Mouse (Mus musculus): ENCODE results near the gene Lgi4. TPM values are rescaled to one million over a fixed set of nuclear protein-coding genes. Genes with fewer than 3 reads are reported as not detected.

Lgi4 gene
- not detected in 2 replicates for total RNA-seq (2017)

DNA sequence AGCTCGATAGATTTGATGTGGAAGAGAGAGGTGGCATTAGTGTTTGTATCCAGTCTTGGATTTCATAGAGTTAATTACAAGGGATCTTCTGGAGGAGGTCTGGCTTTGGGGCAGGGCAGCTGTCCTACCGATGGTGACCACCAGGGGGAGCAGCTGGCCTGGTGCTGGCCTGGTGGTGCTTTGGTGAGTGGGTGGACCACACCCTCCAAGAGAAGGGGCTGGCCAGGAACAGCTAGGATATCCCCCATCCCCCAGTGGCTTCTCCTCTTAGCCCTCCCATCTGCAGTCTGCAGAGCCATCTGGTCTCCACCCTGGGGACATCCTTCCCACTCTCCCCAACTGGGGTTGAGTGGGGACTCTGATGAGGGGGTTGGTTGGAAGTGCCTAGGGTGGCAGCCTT lies at the start of gene Lgi4:
Gene Lgi4, plus strand, starts transcription at position 235 of the 400 bp plus-strand sequence.
- peak; percentile 88 for ATAC-seq (replicated peaks; ENCODE audit: low read depth, poor library complexity, severe bottlenecking)

DNA sequence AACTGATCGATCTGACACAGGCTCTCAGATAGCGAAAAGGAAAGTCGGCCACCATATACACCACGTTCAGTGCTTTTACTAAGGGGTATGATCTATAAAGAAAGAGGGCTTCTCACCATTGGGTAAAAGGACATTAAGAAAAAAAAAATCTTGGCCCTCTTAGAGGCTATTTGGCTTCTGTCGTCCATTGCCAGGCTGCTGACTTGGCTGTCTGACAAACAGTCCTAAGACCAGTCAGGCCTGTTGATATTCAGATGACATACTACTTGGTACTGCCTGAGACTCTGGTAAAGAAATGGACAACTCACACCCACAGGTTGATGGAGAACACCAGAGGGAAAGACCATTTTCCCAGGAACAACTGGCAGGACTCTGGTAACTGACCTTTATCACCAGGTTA lies 46.2 kb upstream of the Lgi4 start:
- ATAC-seq (replicated peaks; ENCODE audit: low read depth, poor library complexity, severe bottlenecking), result no peak

DNA sequence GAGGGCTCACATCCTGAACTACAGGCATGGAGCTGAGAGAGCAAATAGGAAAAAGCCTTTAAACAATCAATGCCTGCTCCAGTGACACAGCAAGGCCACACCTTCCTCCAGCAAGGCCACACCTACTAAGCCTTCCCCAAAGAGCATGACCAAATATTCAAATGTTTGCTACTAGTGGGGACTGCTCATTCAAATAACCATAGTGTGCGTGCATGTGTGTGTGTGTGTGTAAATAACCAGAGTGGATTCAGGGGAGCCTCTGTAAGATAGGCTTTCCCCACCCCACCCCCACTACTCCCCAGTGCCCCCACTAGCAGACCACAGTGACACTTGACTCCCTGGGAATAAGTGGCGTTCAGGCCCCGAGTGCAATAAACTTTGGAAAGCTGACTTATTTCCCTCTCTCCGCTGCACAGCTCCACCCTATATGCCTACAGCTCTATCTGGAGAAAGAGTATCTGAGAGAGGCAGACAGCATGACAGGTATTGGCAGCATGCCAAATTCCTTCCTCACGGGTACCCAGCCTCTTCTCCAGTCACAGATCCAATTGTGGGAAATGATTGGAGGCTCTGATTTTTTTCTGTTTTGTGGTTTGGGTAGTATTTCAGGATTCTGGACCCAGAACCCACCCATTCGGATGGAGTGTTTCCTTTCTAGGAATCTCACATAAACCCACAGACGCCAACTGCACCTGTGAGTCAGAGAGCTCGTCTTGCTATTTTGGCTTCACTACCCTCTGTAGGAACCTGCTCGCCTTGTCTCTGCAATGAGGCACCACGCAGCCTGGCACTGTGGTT lies 41.8 kb upstream of the Lgi4 start:
- no peak for ATAC-seq (replicated peaks; ENCODE audit: low read depth, poor library complexity, severe bottlenecking)

DNA sequence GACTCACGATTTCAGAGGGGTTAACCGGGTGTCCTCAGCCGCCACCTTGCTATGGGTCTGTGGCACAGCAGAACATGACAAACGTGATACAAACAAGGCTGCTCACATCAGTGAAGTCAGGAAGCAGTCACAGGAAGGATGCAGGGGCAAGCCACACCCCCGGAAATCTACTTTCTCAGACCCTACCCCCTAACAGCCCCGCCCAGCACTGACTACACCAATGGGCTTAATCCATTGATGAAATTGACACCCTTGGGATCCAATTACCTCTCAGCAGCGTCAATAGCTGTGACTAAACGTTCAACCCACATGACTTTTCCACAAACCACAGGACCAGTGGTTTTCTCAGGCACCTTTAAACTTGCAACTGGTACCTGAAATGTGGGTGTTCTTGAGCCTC lies 30.5 kb upstream of the Lgi4 start:
- ATAC-seq (replicated peaks; ENCODE audit: low read depth, poor library complexity, severe bottlenecking), result no peak

DNA sequence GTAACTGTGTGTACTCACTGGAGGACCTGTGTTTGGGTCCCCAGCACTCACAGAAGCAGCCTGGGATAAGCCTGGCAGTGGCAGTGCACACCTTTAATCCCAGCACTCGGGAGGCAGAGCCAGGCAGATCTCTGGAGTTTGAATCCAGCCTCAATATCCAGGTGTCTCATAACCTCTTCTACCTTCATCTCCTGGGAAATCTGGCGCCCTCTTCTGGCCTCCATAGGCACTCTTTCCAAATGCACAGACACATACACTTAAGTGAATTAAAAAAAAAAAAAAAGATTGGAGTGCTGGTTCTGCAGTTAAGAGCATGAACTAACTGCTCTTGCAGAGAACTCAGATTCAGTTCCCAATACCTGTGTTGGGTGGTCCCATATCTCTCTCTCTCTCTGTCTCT lies 28.4 kb upstream of the Lgi4 start:
- ATAC-seq (replicated peaks; ENCODE audit: low read depth, poor library complexity, severe bottlenecking), result no peak

DNA sequence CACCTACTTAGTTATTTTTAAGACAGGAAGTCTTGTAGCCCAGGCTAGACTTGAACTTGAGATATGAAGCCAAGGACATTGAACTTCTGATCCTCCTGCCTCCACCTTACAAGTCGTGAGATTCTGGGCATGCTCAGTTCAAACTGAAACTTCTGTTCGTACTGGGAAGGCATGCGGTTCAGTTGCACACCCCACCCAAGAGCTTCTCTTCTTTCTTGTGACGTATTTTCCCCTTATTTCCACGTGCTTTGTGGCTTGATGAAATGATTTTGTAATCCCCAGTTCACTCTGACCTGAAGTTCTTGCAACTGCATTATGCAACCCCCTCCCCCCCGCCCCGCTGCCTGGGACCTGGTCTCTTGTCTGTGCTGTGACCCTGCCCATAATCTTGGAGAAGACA lies 27.4 kb upstream of the Lgi4 start:
- peak; percentile 62 for ATAC-seq (replicated peaks; ENCODE audit: low read depth, poor library complexity, severe bottlenecking)

DNA sequence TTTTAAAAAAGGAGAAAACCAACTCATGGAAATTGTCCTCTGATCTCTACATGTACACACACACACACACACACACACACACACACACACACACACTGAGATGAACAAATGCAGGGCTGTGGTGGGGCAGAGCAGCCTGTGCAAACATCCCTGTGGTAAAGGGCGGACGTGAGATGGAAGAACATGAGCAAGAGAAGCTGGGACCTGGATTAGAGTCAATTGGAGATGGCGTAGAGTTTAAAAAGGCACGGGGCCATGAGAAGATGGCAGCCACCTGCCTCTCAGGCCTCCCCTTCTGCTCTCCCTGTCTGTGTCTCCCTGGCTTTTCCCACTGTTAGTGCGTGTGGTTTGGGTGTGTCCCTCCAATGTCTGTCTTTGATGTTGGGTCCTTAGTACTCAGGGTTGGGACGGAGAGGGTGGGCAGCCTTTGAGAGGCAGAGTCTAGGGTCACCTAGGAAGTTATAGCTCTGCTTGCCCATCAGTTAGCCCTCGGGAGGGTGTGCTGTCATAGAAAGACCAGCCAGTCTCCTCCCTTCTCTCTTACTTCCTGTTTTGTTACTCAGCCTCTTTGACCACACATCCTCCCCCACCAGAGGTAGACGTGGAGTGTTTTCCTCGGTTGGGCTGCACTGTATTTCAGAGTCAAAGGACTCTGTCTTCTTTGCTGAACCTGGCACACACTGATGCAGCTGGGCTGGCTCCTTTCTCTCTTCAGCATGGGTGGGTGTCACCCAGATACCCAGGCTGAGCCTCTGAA lies 25.6 kb upstream of the Lgi4 start:
- ATAC-seq (replicated peaks; ENCODE audit: low read depth, poor library complexity, severe bottlenecking), result peak; percentile 75

DNA sequence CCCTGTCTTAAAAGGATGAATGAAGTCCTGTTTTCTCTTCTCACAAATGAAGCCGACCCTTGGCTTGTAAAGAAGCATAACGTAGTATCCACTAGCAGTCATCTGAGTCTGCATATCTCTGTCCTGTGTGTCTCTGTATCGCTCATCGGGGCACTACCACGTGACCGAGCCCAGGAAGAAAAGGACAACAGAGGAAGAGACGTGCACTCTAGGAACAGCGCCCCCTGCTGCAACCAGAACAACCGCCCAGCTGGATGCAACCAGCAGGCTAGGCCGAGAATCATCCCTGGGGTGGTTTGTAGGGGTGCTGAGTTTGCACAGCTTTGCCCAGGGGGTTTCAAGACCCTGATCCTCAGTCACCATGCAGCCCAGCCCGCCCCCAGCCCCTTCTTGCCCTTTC lies 24.4 kb upstream of the Lgi4 start:
- no peak for ATAC-seq (replicated peaks; ENCODE audit: low read depth, poor library complexity, severe bottlenecking)

DNA sequence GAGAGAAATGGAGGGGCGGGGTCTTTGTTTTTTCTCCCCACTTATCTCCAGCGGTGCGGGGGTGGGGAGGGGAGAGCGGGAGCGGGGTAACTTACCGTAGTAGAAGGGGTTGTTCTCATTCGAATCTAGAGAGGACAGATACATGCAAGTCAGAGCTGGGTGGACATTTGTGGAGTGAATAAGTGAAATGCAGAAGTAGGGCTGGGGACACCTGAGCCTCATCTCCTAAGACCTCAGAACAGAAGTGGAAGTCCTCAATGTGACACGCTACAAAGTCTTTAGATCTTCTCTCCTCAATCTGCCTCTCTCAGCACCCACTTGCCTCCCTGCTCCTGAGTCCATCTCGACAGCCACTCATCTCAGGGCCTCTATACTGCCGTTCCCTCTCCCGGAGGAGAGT lies 23.9 kb upstream of the Lgi4 start:
- no peak for ATAC-seq (replicated peaks; ENCODE audit: low read depth, poor library complexity, severe bottlenecking)

DNA sequence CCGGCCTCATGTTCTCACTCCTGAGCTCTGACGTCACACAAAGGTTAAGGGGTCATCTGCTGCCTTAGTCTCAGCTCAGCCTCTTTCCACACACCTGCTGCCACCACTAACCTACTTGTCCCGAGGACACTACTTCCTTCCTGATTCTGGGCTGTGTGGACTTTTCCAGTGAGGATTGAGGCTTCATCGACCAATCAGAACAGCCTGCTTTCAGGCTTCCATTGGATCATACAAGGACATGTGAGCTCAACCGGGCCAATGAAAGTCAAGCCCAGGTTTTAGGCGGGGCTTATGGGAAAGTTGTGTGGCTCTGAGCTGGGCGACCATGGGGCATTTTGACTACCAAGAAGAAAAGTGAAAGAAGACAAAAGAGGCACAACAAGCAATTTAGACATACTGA lies 22.2 kb upstream of the Lgi4 start:
- peak; percentile 40 for ATAC-seq (replicated peaks; ENCODE audit: low read depth, poor library complexity, severe bottlenecking)

DNA sequence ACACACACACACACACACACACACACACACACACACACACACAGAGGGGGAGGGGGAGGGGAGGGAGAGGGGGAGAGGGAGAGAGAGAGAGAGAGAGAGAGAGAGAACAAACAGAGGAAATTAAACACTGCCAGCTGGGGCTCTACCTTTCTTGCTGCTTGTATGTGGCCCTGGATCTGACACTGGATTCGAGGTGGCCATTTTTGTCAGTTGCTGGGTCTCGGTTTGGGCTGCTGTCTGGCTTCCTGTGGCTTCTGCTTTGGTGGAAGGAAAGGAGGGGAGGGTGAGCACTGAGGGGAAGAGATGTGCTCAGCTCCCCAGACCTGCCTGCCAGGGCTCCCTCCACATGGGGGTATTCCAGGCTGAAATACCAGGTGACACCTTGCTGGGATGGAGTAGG lies 21.5 kb upstream of the Lgi4 start:
- ATAC-seq (replicated peaks; ENCODE audit: low read depth, poor library complexity, severe bottlenecking), result 0 out of 2 replicates have a peak, but pooled peaks have one; percentile 7

DNA sequence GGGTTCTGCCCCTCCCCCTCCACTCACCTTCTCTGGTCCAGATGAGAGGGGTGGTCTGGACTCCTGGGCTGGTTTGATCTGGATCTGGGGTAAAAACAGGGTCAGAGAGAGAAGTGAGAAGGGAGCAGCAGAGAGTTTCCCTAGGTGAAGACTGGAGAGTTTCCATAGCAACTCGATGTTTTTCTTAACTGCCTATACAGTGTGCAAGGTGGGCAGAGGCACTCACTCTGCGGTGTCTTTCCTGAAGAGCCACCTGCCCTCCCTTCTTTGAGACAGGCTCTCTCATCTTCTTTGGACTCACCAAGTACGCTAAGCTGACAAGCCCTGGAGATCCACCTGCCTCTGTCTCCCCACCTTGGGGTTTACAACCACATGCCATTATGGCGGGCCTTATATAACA lies 20.1 kb upstream of the Lgi4 start:
- no peak for ATAC-seq (replicated peaks; ENCODE audit: low read depth, poor library complexity, severe bottlenecking)

DNA sequence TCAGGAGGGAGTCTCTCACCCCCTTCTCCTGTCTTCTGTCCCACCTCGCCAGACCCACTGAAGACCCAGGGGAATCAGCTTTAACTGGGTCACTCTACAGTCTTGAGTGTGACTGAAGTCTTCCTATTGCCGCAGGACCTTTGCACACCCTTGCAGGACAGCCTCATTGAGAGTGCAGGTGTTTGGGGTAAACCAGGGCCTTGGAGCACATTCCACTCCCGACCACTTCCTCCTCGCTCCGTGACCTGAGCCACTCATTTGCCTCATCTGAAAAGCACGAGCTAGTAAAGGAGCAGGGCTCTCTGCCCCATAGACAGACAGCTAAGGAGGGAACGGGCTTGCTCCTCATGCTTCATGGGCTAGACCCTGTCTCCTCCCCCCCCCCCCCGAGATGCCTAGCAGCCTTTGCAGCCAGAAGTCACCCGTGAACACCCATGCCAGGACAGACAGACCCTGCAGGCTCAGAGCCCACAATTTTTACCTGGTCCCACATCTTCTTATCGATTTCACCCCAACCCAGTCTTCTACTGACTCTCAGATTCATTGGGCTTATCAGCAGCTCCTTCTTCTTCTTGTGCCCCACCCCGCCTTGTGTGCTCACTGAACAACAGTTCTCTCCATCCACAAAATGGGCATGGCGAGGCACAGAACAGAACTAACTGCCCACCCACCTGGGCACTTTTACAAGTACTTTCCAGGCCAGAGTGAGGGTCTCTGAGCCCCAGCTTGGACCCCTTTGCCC lies 18.7 kb upstream of the Lgi4 start:
- no peak for ATAC-seq (replicated peaks; ENCODE audit: low read depth, poor library complexity, severe bottlenecking)

DNA sequence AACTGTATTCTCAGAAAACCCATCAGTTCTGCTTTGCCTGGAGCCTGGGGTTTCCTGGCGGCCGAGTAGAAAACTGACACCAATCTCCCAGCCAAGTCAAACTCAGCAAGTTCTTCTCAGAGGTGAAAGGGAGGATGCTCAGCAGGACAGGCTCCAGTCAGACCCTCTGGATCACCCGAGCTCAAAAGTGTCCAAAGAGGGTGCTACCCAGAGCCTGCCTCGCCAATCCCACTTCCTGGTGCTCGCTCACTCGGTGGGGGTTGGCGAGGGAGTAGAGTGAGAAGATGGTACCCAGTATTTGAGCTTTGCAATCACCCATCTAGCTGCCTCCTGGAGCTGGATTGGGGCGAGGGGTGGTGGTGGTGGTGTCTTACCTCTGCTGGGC lies 18.1 kb upstream of the Lgi4 start:
- no peak for ATAC-seq (replicated peaks; ENCODE audit: low read depth, poor library complexity, severe bottlenecking)

DNA sequence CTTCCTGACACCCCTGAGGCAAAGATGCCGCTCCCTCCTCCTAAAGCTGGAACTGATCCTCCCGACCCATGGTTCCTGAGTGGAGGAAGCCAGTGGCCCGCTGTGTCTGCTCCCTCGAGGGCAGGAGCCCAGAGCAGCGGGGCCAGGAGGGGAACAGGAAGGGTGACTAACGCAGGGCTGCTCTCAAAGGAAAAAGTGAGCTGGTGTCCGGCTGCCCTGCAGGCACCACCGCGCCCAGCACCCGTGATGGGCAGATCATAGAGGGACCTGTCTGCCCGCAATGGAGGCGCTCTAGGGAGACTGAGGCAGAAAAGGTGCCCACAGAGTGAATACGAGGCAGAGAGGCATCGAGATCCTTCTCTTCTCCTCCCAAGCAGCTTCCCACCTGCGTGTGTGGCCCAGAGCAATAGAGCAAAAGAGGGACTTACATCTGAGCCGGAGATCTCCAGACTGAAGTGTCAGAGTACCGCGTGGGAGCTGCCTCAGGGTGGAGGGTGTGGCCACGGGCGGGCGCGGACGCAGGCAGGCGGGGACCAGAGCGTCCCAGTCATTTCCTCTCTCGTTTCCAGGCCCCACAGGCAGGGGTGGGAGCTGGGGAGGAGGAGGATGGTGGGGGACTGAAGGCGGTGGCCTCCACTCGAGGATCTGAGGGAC lies 17.4 kb upstream of the Lgi4 start:
- ATAC-seq (replicated peaks; ENCODE audit: low read depth, poor library complexity, severe bottlenecking), result peak; percentile 79

DNA sequence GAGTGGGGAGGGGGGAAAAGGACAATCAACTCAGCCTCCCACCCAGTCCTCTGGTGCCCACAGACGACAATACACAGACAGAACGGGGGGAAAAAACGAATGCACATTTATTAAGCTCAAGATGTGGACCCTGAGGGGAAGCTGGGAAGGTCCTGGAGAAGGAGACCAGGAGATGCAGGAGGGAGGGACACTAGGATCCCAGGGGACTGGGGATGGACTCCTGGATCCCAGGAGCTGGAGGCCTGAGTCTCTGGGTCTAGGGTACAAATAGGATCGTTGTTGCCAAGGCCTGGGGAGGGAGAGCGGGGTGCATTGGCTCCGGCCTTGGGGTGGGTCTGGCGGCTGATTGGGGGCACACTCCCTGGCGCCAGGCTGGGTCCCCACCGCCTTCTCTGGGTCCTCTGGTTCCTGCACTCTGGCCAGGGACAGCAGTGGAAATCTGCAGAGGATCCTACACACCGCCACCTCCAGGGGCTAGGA lies 16.7 kb upstream of the Lgi4 start, which contains the start of gene Fxyd5:
Gene Fxyd5, minus strand, starts transcription at position 51 of the 480 bp plus-strand sequence.
- no peak for ATAC-seq (replicated peaks; ENCODE audit: low read depth, poor library complexity, severe bottlenecking)

DNA sequence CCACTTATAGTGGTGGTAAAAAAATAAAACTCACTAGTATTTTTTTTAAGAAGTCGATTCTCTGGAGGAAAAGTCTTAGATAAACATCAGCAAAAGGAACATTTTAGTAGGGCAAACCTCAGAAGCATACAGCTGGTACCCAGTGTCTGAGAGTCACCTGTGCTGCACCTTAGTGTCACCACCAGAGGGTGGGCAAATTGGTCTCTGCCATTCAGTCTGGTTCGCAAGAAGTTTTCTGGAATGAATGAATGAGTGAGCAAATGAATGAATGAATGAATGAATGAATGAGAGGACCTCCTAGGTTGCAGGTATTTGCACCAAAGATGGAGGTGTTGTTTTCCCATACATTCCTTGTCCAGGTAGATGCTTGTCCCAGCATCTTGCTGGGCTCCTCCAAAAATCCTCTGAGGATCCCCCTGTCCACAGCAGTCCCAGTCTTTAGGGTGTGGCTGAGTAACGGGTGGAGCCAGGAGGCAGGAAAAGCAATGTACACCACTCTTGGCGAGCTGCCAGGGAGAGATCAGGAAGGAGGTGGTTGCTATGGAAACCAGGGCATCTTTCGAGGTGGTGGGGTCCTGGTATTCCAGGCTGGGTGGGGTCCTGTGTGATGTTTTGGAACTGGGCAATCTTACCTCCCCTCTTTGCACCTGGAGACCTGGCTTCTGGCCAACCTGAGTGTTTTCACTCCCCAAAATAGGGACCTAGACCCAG lies 9.9 kb upstream of the Lgi4 start:
- ATAC-seq (replicated peaks; ENCODE audit: low read depth, poor library complexity, severe bottlenecking), result no peak

DNA sequence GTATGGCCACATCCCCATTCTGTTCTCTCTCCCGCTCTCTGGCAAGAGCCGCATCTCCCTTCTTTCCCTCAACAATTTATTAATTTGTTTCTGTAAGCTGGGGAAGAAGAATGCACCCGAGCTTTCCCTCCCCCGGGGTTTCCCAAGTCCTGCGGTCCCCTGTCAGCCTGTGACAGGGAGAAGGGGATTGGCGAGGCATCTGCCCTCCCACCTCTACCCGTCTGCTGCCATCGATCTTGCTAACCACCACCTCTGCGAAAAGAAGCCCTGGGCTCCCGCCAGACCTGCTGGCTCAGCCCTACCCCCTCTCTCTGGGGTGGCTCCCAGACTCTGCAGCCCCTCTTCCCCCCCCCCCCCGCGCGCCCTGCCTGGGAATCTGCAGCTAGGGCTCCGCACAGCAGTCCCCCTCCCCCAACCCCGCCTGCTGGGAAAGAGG lies 9.3 kb upstream of the Lgi4 start:
- ATAC-seq (replicated peaks; ENCODE audit: low read depth, poor library complexity, severe bottlenecking), result no peak

DNA sequence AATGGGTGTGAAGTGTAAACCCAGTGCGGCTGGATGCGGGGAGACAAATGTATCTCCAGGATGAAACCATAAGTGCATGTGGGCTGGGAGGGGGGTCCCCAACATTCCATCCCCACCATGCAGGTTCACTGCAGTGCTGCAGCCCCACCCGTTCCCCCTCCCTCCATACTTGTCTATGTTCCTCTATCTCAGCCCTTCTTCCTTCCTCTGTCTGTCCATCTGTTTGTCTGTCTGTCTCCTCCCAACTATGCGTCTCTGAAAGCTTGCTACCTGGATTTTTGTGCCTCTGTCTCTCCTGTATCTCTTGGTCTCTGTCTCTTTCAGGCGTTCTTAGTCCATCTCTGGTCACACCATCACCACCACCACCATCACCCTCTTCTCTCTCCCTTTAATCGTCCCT lies 8.7 kb upstream of the Lgi4 start:
- ATAC-seq (replicated peaks; ENCODE audit: low read depth, poor library complexity, severe bottlenecking), result no peak

DNA sequence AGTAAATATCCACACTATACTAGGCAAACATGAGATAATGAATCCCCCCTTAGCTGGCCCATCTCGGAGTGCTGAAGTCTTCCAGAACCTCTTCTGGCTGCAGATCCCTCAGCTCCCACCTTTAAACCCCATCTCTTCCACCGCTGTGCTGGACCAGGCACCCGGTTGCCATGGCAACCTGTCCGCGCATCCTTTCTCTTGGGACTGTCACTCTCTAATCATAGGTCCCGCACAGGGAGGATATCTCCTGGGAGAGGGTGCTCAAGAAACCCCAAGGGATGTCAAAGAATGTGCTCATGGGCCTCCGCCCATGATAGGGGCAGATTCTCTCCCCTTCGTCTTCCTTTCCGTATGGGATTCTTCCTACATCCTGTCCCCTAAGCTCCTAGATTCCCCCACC lies 8.2 kb upstream of the Lgi4 start:
- ATAC-seq (replicated peaks; ENCODE audit: low read depth, poor library complexity, severe bottlenecking), result no peak

All from common myeloid progenitor, adult 5-6 weeks (primary cell).